Mouse (Mus musculus) mouse embryonic stem cell (cell line): ENCODE data around the gene Impdh1.
"Not testable (repeated sequence)": the region's sequence is repeated elsewhere in the genome, so short reads cannot be mapped to it uniquely, and the experiment has no call there.

Experiments used
- in situ Hi-C, 2 experiments: fragments of 300-500 bp; cut with MboI; formaldehyde crosslinking; loops; 1 replicate in 1 of 2; 3 replicates in 1 of 2; pipeline ENCODE4 v1.14.3; 2019 to 2020; ENCODE audit warnings: low sequenced_read_pairs in 2 of 2, low pct_unique_long_range_greater_than_20kb in 1 of 2, mixed read lengths in 1 of 2; ENCODE audit not compliant: unreplicated experiment in 1 of 2

Gene Impdh1

DNA sequence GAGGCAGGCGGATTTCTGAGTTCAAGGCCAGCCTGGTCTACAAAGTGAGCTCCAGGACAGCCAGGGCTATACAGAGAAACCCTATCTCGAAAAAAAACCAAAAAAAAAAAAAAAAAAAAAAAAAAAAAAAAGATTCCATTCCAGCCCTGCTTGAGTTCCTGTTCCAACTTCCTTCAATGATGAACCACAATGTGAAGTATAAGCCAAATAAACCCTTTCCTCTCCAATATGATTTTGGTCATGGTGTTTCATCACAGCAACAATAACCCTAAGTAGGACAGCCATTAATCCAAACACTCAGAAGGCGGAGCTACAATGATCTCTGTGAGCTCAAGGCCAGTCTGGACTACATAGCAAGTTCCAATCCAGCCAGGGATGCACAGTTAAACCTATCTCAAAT is 1.6 kb upstream of the Impdh1 start:
- in situ Hi-C loops: not testable (repeated sequence)

DNA sequence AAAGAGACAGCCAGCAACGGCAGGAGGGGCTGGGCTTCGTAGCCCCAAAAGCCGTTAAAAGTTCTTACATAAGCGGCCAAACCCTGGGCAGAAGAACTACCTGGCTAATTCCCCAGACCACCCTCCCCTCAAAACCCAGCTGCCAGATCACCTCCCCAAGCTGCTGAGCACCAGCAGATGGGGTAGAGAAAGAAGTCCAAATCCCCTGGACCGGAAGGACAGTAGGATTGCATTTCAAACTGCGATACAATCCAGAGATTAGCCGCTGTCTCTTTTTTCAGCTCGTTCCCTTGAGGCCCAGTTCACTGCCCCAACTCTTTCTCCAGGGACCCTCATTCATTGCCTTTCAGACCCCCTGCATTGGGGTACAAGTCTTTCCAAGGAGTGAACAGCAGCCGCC is 983 bp downstream of the Impdh1 start:
- in situ Hi-C loops: no loop called here

DNA sequence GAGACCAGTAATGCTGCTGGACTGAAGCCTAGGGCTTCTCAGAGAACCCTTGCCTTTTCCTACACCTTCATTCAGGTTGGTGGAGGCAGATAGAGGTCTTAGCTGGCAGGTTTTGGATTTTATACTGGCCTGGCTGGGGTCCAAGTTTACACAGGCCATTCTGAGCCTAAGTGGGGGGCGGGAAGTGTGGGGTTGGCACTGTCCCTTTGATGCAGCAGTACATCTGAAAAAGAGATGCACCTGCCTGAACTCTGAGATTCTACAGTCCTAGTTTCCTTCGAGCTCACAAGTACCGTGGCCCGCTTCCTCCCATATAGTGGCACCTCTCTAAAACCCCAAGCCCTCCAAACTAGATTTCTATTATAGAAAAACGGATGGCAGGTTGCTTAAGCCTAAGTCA is 1.4 kb downstream of the Impdh1 start:
- in situ Hi-C loops: no loop called here

DNA sequence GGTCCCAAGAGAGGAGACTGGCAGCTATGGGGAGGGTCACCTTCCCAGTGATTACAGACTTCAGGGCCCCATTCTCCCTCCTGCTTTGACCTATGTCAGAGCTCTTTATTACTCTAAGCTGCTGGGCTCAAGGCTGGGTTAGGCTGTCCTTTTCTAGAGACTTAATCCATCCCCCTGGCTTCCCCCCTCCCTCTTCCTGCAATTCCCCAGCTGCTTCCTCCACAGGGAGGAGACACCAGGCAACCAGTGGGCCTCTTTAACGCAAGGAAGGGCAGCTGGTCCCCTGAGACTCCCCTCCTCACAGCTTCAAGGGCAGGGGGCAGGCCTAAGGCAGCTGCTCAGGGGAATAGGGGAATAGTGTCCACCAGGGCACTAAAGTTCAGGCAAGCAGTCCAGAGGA is 1.9 kb downstream of the Impdh1 start:
- in situ Hi-C loops: no loop called here

DNA sequence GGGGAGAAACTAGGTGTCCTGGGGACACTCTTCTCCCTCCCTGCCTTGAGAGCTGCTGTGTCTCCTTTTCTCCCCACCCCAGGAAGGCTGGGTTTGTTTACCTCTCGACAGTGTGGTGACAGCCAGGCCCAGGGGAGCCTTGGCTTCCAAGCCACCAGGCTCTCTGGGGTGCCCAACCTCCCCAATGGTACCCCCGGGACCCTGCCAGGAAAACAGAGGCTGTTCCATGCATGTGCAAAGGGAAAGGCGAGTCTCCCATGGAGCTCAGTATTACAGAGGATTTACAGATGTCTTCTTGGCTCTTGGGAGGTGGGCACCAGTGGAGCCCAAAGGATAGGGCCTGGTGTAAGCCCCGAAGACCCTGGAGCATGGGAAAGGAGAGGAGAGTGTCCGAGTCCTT is 2.7 kb downstream of the Impdh1 start:
- in situ Hi-C loops: no loop called here

DNA sequence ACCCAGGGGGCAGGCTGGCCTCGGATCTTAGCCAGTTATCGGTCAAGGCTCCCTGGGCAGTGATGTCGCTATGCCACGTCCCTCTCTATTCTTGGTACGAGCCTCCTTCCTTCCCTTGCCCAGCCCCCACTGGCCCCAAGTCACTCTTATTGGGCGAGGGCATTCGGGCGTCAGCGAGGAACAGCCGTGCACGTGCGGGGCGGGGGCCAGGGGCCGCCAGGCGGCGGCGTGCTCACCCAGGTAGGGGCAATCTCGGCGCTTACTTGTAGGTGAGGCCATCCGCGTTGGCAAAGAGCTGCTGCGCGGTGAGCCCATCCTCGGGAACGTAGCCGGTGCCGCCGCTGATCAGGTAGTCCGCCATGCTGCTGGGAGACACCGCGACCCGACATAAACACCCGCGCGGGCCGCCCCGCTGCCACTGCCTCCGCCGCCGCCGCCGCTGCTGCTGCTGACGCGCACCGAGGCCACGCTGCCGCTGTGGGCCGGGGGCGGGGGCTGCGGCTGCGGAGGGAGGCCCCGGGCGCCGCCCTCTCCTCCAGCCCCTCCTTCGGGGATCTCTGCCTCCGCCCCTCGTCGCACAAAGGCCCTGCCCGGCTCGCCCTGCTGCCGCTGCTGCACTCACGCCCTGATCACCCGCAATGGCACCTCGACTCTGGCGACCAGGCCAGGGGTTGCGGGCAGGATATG is 4.2 kb downstream of the Impdh1 start:
- in situ Hi-C loops: no loop called here

DNA sequence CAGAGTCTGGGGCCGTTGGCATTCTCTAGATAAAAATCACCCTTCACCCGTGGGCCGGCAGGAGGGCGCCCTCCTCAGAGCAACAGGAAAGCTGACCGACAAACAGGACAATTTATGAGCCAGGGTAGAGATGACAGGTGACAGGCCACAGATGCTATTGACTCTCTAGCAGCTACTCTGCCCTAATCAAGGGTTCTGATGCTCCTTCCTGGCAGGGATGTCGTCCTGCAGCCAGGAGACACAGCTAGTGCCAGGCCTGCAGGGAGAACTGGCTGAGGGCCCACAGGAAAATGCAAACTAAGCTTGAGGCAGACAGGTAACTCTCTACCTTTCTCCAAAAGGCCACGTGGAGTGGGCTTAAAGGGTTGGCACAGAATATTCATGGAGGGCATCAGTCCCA is 5.0 kb downstream of the Impdh1 start:
- in situ Hi-C loops: no loop called here

DNA sequence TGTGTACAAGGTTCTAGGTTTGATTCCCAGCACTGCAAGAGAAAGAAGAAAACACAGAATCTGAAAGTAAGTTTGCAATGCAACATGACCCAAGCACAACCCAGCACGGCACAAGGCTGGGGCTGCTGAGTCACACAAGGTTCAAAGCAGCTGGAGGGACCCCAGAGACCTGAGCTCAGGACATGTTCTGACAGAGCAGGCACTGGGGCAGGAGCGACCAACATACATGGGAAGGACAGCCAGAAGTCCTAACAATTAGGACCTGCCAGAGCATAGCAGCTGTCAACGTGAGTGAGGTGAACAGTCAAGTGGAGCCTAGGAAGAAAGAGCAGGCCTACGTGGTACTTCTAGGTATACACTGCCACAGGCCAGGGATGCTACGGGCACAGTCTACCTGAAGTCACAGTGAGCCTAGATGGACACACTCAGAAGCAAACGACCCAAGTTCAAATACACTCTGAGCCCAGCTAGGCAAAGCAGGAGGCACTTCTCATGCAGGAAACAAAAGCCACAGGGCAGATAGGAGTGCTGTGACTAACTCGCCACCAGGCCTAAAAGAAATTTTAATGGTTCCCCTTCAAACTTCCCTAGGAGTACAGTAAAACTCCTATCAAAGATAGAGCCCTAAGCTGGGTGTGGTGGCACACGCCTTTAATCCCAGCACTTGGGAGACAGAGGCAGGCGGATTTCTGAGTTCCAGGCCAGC is 5.8 kb downstream of the Impdh1 start:
- in situ Hi-C loops: no loop called here

DNA sequence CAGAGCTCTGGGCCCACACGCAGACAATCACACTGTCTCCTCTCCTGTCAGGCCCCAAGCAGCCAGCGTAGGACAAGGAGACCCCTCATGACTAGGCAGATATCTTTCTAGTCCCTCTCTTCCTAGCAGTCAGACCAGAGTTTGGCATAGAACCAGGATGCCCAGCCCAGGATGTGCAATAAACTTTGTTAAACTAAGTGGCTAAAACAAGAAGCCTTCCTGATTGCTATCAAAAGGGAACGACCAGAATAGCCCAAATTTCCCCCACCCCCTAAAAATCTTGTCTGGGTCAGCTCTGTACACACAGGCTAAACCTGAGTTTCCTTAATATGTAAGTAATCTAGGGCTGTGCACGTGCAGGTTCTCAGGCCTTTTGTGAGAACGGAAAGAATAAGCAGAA is 8.0 kb downstream of the Impdh1 start:
- in situ Hi-C loops: loop anchor here in 1 of 2 experiments (10.0 kb wide), 1 partner anchor 67 kb away; the partner anchor contains the start of genes Fam71f2 and Hilpda

DNA sequence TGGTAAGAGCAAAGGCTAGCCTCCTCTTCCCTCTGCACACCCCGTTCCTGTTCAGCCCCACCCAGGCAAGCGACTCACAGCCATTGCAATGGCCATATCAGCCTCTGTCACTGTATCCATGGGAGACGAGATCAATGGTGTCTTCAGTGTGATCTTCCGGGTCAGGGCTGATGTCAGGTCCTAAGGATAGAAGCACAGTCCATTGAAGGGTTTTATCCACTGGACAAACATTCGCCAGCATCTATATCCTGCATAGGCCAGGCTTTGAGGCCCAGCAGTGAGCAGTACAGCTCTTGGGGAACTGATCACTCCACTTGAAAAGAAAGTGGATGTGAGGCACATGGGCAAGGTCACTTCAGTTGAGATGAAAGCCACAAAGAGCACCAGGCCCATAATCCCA is 9.1 kb downstream of the Impdh1 start:
- in situ Hi-C loops: loop anchor here in 1 of 2 experiments (10.0 kb wide), 1 partner anchor 68 kb away; the partner anchor contains the start of genes Fam71f2 and Hilpda

DNA sequence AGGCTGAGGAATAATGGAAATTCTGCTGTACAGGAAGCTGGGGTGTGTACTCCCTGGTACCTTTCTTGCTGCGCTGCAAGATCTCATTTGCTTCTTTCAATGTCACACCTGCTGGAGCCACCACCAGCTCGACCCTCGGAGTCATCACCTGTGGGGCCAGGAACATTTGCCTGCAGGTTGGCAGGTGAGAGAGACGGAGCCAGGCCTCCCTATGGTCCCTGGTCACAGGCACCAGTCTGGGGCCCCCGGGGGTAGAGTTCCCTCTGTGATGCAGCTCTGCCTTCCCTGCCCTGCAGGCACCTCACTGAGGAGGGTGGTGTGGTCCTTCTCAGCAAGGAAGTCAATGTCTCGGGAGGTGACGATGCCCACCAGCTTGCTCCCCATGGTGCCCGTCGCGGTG is 10.2 kb downstream of the Impdh1 start:
- in situ Hi-C loops: loop anchor here in 1 of 2 experiments (10.0 kb wide), 1 partner anchor 69 kb away; the partner anchor contains the start of genes Fam71f2 and Hilpda

DNA sequence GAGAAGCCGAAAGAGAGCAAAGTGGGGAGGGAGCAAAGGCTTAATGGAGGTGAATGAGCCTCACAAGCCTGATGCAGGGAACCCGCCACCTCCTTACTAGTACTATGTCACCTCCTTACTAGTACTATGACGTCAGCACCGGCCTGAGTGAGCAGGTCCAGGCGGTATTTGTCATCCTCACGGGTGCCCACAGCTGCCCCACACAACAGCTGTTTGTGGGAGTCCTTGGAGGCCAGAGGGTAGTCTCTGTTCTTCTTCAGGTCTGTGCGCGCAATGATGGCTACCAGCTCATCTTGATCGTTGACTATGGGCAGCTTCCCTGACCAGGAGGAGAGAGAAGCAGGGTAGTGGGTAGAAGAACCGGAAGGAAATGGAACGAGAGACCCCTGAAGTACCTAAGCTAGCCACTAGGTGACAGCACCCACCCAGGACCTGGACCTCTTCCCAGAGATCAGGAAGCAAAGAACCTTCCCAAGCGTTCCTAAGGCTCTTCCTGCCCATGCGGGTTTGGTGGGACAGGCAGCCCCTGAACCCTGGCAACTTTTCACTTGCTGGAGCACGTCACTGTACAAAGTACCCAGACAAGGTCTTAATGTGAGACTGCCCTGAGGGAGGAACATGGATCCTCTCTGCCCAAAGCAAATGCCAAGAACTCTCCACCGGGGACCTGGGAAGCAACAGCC is 11.1 kb downstream of the Impdh1 start:
- in situ Hi-C loops: loop anchor here (5.0 to 10.0 kb wide), 2 partner anchors 38 to 70 kb away; partner anchors contain the start of genes Rbm28 (in 2 of the 2), Fam71f2 (in 1 of the 2) and Hilpda (in 1 of the 2)

DNA sequence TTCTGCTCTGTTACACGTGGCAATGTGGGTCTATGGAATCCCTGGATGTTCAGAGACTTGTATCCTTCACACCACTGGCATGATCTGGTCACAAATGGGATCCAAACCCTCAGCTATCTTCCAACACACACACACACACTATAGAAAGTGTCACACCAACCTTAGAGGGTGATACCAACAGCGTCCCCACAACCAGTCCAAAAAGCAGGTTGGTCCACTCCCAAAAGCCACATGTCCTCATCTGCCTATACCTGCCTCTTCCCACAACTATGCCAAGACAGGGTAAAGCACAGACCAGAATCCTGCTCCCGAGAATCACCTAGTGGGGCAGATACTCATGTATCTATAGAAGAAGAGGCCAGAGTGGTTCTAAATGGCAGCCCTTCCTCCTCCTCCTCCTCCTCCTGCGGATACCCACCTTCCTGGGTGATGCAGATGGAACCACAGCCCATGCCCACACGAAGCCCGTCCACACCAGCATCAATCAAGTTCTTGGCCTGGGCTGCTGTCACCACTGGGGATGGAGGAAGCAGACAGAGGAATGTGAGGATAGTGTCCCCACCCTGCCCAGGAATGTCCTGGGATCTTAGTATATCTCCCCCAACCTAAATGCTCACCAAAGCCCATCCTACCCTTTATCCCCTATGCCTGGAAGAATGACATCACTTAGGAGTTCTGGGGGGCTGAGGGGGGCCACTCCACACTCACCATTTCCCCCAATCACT is 12.1 kb downstream of the Impdh1 start:
- in situ Hi-C loops: loop anchor here (5.0 to 10.0 kb wide), 2 partner anchors 37 to 71 kb away; partner anchors contain the start of genes Rbm28 (in 2 of the 2), Fam71f2 (in 1 of the 2) and Hilpda (in 1 of the 2)

DNA sequence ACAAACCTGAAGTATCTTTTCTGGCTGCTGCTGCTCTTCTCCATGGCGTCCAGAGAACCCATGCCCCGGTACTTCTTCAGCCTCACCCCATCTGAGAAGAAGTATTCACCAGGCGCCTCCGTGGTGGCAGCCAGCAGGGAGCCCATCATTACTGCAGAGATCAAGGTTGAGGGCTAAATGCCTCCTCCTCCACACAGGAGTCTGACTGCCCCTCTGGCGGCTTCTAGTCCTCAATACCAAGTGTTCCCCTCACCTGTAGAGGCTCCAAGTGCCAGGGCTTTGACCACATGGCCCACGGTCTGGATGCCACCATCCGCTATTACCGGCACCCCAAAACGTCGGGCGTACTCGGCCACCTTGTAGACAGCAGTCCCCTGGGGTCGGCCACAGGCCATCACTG is 13.1 kb downstream of the Impdh1 start:
- in situ Hi-C loops: loop anchor here (5.0 to 10.0 kb wide), 2 partner anchors 36 to 72 kb away; partner anchors contain the start of genes Rbm28 (in 2 of the 2), Fam71f2 (in 1 of the 2) and Hilpda (in 1 of the 2)

DNA sequence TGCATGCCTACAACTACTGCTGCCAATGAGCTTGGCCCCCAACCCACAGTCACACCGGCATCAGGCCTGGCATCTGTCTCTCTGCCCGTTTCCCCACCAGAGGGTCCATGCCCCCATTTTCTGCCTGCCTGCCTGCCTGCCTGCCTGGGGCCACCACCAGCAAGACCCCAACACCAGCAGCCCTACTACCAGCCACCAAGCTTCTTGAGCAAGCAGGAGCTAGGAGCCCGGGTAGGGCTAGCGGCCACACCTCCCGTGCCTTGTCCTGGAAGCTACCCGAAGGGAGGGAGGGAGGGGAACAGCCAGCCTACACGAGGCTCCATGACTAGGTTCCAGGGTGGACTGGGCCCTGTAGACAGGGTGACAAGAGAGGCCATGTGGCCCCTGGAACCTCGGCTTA is 14.2 kb downstream of the Impdh1 start:
- in situ Hi-C loops: loop anchor here (5.0 to 10.0 kb wide), 2 partner anchors 35 to 73 kb away; partner anchors contain the start of genes Rbm28 (in 2 of the 2), Fam71f2 (in 1 of the 2) and Hilpda (in 1 of the 2)

DNA sequence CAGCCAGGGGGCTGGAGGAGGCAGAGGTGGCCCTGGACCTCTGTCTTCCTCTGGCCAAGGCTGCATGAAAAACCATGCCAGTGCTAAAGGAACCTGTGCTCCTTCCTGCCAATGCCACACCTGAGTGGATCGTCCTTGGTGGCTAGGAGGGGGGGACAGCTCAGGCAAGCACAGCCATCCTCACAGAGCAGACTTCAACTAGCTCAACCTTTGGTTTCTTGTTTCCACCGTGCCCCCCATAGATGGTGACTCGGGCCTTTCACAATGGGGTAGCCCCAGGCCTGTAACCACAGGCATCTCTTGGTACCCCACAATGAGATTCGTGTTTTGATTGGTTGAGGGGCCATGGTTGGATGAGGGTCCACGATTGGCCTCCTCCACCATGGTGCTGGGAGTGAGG is 14.8 kb downstream of the Impdh1 start:
- in situ Hi-C loops: loop anchor here (5.0 to 10.0 kb wide), 2 partner anchors 34 to 73 kb away; partner anchors contain the start of genes Rbm28 (in 2 of the 2), Fam71f2 (in 1 of the 2) and Hilpda (in 1 of the 2)

DNA sequence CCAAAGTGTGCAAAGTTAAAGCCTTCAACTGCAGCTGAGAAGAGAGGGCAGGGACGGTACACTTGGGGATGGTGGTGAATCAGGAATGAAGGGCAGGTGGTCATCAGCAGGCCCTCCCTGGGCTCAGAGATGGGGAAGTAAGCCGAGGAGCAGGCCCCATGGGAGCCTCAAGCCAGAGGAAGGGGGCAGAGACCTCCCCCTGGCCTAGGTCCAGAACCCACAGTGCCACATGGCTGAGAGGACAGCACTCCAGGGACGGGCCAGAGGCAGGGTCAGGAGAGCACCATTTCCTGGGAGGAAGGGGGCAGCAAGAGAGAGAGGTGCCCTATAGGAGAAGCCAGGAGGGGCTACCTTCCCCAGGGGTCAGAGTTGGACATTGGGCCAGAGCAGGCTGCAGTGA is 15.7 kb downstream of the Impdh1 start:
- in situ Hi-C loops: loop anchor here (5.0 to 10.0 kb wide), 2 partner anchors 33 to 74 kb away; partner anchors contain the start of genes Rbm28 (in 2 of the 2), Fam71f2 (in 1 of the 2) and Hilpda (in 1 of the 2)
